ENCODE assay signal across 8 mouse cellular contexts in the genomic region with DNA sequence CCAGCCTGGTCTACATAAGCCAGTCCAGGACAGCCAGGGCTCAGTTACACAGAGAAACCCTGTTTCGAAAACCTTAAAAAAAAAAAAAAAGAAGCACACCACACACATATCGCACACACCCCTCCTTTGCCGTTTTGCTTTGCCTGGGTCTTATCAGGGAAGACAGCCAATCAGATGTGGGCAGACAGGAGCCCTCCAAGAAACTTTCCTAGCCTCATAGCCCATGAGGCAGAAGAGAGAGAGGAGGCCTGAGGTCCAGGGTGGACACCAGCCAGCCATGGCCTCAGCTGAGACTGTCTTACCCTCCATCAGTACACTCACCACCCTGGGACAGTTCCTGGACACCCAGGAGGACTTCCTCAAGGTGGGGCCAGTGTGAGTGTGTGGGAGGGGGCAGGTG. TPM values are rescaled to one million over a fixed set of nuclear protein-coding genes. Genes with fewer than 3 reads are reported as not detected.
DNase-seq lines count a peak whose midpoint lies in the region; ATAC-seq and TF ChIP-seq lines count a peak whose summit lies in the region.

A gene (plus strand): TSS at position 177 of the 400 bp plus-strand sequence.

- TF ChIP-seq CTCF in C2C12 (IDR thresholded peaks at IDR 0.05; ENCODE audit: control insufficient read depth, insufficient read depth, insufficient read length), result no peak

- H3K9ac ChIP-seq in forebrain, embryonic 14.5 days (ENCODE audit: low read length), result peak within 1 kb of the TSS; percentile 72
- H3K9ac ChIP-seq in liver, embryonic 16.5 days (ENCODE audit: low read depth, low read length), result peak within 1 kb of the TSS; percentile 99

- no peak for ATAC-seq in forebrain, embryonic 14.5 days
- ATAC-seq in liver, embryonic 16.5 days (ENCODE audit: low read depth), result peak; percentile 77

- H3K4me1 ChIP-seq in forebrain, embryonic 14.5 days (ENCODE audit: control insufficient read depth, insufficient read depth, low read length), result peaks cover 6% of the 10 kb centered on the region
- peaks cover 45% of the 10 kb centered on the region for H3K4me1 ChIP-seq in liver, embryonic 16.5 days (ENCODE audit: control insufficient read depth, low read depth, low read length)

- no peaks in the 10 kb centered on the region for H3K36me3 ChIP-seq in C2C12 (ENCODE audit: control insufficient read depth, insufficient read depth)
- no peaks in the 10 kb centered on the region for H3K36me3 ChIP-seq in forebrain, embryonic 14.5 days (ENCODE audit: control insufficient read depth, insufficient read depth, low read length)
- peaks cover 33% of the 10 kb centered on the region for H3K36me3 ChIP-seq in liver, embryonic 16.5 days (ENCODE audit: control insufficient read depth, insufficient read depth)

- H3K79me2 ChIP-seq in C2C12 (ENCODE audit: control insufficient read depth, insufficient read depth), result no peaks in the 10 kb centered on the region

- 72% methylated on average over 3 of the region's 3 CpGs for WGBS in forebrain, embryonic 14.5 days
- WGBS in liver, embryonic 16.5 days (ENCODE audit: insufficient replicate concordance), result 23% methylated on average over 3 of the region's 3 CpGs

- H3K79me3 ChIP-seq in C2C12 (ENCODE audit: low read depth), result no peaks in the 10 kb centered on the region

- peak within 1 kb of the TSS; percentile 52 for H3ac ChIP-seq in C2C12 (ENCODE audit: control insufficient read depth, insufficient read length, low read depth)

- H3K4me3 ChIP-seq in C2C12 (ENCODE audit: insufficient read depth, poor library complexity, severe bottlenecking), result peak within 1 kb of the TSS; percentile 31
- H3K4me3 ChIP-seq in forebrain, embryonic 14.5 days (ENCODE audit: low read depth, low read length), result peak within 1 kb of the TSS; percentile 48
- H3K4me3 ChIP-seq in liver, embryonic 16.5 days (ENCODE audit: low read depth, low read length), result peak within 1 kb of the TSS; percentile 97

- peak; percentile 32 for DNase-seq in 416B (ENCODE audit: low read depth)
- DNase-seq in forebrain, embryonic 14.5 days (ENCODE audit: low spot score), result no peak
- no peak for DNase-seq in retina, embryonic 14.5 days (ENCODE audit: low spot score)
- no peak for DNase-seq in retina, postnatal 1 day
- no peak for DNase-seq in frontal cortex, postnatal 36 days (ENCODE audit: low spot score in 2 of 2)
- no peak for DNase-seq in layer of hippocampus, adult 8-10 months (ENCODE audit: low spot score in 2 of 2)

- no peak within 1 kb of the TSS for H3K27ac ChIP-seq in forebrain, embryonic 14.5 days (ENCODE audit: low read depth, low read length)
- H3K27ac ChIP-seq in liver, embryonic 16.5 days (ENCODE audit: low read length), result peak within 1 kb of the TSS; percentile 100

- no peaks in the 10 kb centered on the region for H3K9me3 ChIP-seq in forebrain, embryonic 14.5 days (replicated peaks; ENCODE audit: control insufficient read depth, low read length)
- H3K9me3 ChIP-seq in liver, embryonic 16.5 days (replicated peaks; ENCODE audit: control insufficient read depth, low read length), result no peaks in the 10 kb centered on the region

- H3K27me3 ChIP-seq in C2C12 (ENCODE audit: control insufficient read depth, insufficient read depth, insufficient read length), result peaks cover 8% of the 10 kb centered on the region
- H3K27me3 ChIP-seq in forebrain, embryonic 14.5 days (replicated peaks; ENCODE audit: control insufficient read depth, insufficient read depth, low read length), result no peaks in the 10 kb centered on the region
- H3K27me3 ChIP-seq in liver, embryonic 16.5 days (ENCODE audit: control insufficient read depth, insufficient read depth, low read depth, low read length), result no peaks in the 10 kb centered on the region

- H3K4me2 ChIP-seq in forebrain, embryonic 14.5 days (ENCODE audit: low read length), result peak within 1 kb of the TSS; percentile 92
- peak within 1 kb of the TSS; percentile 96 for H3K4me2 ChIP-seq in liver, embryonic 16.5 days (ENCODE audit: low read depth, low read length)

TF ChIP-seq in C2C12, 6 proteins besides CTCF, POLR2A, EP300 and RAD21:
- TF ChIP-seq USF1 (IDR thresholded peaks at IDR 0.05; ENCODE audit: low read depth), result no peak

RNA-seq across cellular contexts. Expression of the gene that starts here (rescaled TPM):
- 0.09 TPM for polyA plus RNA-seq in C2C12 (2012; fragmentation: generic; extraction: Trizol)
- 0.74 and 0.99 TPM in 2 replicates for polyA plus RNA-seq in forebrain, embryonic 14.5 days (2014; fragmentation: Nextera tagmentation; extraction: Ambion mirVana)
- 394 and 409 TPM in 2 replicates for polyA plus RNA-seq in liver, embryonic 16.5 days (2015; fragmentation: Nextera tagmentation; extraction: Ambion mirVana)
- total RNA-seq in layer of hippocampus, adult 8-10 months (2022), result under 1 TPM in 2 of 4 experiments, not detected in 2; 0.21 to 0.31 TPM

Comparison
In these comparisons a context has a peak if more than half of its experiments do, and no peak if none do; other contexts are left out.
1. RNA of the gene that starts here (polyA plus RNA-seq): 394 to 409 TPM in liver, embryonic 16.5 days; 0.74 to 0.99 TPM in forebrain, embryonic 14.5 days and 0.09 TPM in C2C12 (single experiment); every median in the first group is over 100 times any median in the second.
2. H3K4me3 ChIP-seq: peak in every context shown above with its lines; median percentile 97 in liver, embryonic 16.5 days; 48 in forebrain, embryonic 14.5 days; 31 in C2C12.